Mouse (Mus musculus): ENCODE measurements around the gene Msgn1. TPM values are rescaled to one million over a fixed set of nuclear protein-coding genes. Genes with fewer than 3 reads are reported as not detected.

Gene Msgn1
- total RNA-seq, 2 experiments from 2014 or later = not detected

GRCm38 (mm10) chr12:11198026-11198425 lies 10.7 kb downstream of the Msgn1 start:
- no peak for DNase-seq

GRCm38 (mm10) chr12:11196830-11197229 lies 11.9 kb downstream of the Msgn1 start:
- DNase-seq = no peak

- peak; percentile 74 to 75 for DNase-seq
Observed at GRCm38 (mm10) chr12:11196142-11196597, 12.6 kb downstream of the Msgn1 start.

GRCm38 (mm10) chr12:11195031-11195430 lies 13.7 kb downstream of the Msgn1 start:
- no peak for DNase-seq

- peak; percentile 84 to 87 for DNase-seq
Observed at GRCm38 (mm10) chr12:11178486-11179154, 30.2 kb downstream of the Msgn1 start.

- no peak for DNase-seq
Observed at GRCm38 (mm10) chr12:11177408-11178394, 31.1 kb downstream of the Msgn1 start.

- no peak for DNase-seq
Observed at GRCm38 (mm10) chr12:11158670-11159069, 50.1 kb downstream of the Msgn1 start.

Other genes starting within 250 kb of the Msgn1 start
- 10 to 100 TPM; 10.9 to 12.6 TPM for gene Kcns3, start 57.9 kb downstream of the Msgn1 start, total RNA-seq (2021)
- gene Gen1, start 56.8 kb upstream of the Msgn1 start, total RNA-seq (2021) = 1 to 10 TPM; 2.7 to 2.9 TPM
- gene Smc6, start 56.9 kb upstream of the Msgn1 start, total RNA-seq (2021) = 10 to 100 TPM; 34.6 to 35.3 TPM
- gene Vsnl1, start 227.6 kb upstream of the Msgn1 start, total RNA-seq (2021) = 100 to 1,000 TPM; 382 to 418 TPM
- under 1 TPM; 0.47 to 0.53 TPM for gene Rad51ap2, start 247.1 kb upstream of the Msgn1 start, total RNA-seq (2021)

Measured in layer of hippocampus, postnatal 36 days (tissue).